8 mouse cellular contexts compared by ENCODE assay signal in genomic region chr19:4603801-4604723, GRCm38 (mm10). TPM values are rescaled to one million over a fixed set of nuclear protein-coding genes. Genes with fewer than 3 reads are reported as not detected.
A peak's percentile ranks its signal among the peaks of the same experiment; 100 is the strongest.
DNase-seq lines count a peak whose midpoint lies in the region; ATAC-seq and TF ChIP-seq lines count a peak whose summit lies in the region.

No protein-coding gene starts in this region.

- H3K4me3 ChIP-seq in hindbrain, embryonic 10.5 days, result no peak overlapping the region
- H3K4me3 ChIP-seq in hindbrain, embryonic 12.5 days, result no peak overlapping the region
- no peak overlapping the region for H3K4me3 ChIP-seq in heart, postnatal 0 days (ENCODE audit: low read depth, low read length)
- H3K4me3 ChIP-seq in limb, embryonic 12.5 days (replicated peaks), result no peak overlapping the region
- no peak overlapping the region for H3K4me3 ChIP-seq in neural tube, embryonic 11.5 days (ENCODE audit: low read depth, low read length)

- H3K27ac ChIP-seq in hindbrain, embryonic 10.5 days, result no peak overlapping the region
- no peak overlapping the region for H3K27ac ChIP-seq in hindbrain, embryonic 12.5 days
- no peak overlapping the region for H3K27ac ChIP-seq in heart, postnatal 0 days (ENCODE audit: low read depth)
- H3K27ac ChIP-seq in limb, embryonic 12.5 days, result no peak overlapping the region
- H3K27ac ChIP-seq in neural tube, embryonic 11.5 days (ENCODE audit: low read depth, low read length), result no peak overlapping the region

- H3K9ac ChIP-seq in hindbrain, embryonic 12.5 days, result no peak overlapping the region
- no peak overlapping the region for H3K9ac ChIP-seq in heart, postnatal 0 days (replicated peaks; ENCODE audit: low read depth, low read length)
- 0 out of 2 replicates have a peak overlapping the region, but pooled peaks have one; percentile 14 for H3K9ac ChIP-seq in limb, embryonic 12.5 days (replicated peaks)
- H3K9ac ChIP-seq in neural tube, embryonic 11.5 days (ENCODE audit: low read length), result no peak overlapping the region

- H3K36me3 ChIP-seq in hindbrain, embryonic 10.5 days, result no peaks in the 10 kb centered on the region
- H3K36me3 ChIP-seq in hindbrain, embryonic 12.5 days, result no peaks in the 10 kb centered on the region
- no peaks in the 10 kb centered on the region for H3K36me3 ChIP-seq in heart, postnatal 0 days (replicated peaks; ENCODE audit: control insufficient read depth, insufficient read depth, low read length)
- H3K36me3 ChIP-seq in limb, embryonic 12.5 days, result no peaks in the 10 kb centered on the region
- no peaks in the 10 kb centered on the region for H3K36me3 ChIP-seq in neural tube, embryonic 11.5 days (ENCODE audit: control insufficient read depth, insufficient read depth, low read length)

- peaks cover 5% of the 10 kb centered on the region; the same call in 1 of the 2 replicates for H3K27me3 ChIP-seq in hindbrain, embryonic 10.5 days (ENCODE audit: insufficient read depth, poor library complexity, severe bottlenecking)
- H3K27me3 ChIP-seq in hindbrain, embryonic 12.5 days, result no peaks in the 10 kb centered on the region
- no peaks in the 10 kb centered on the region for H3K27me3 ChIP-seq in heart, postnatal 0 days (ENCODE audit: control insufficient read depth, insufficient read depth, low read length)
- no peaks in the 10 kb centered on the region for H3K27me3 ChIP-seq in limb, embryonic 12.5 days
- H3K27me3 ChIP-seq in neural tube, embryonic 11.5 days (ENCODE audit: control insufficient read depth, insufficient read depth, low read length), result no peaks in the 10 kb centered on the region

- no peaks in the 10 kb centered on the region for H3K9me3 ChIP-seq in hindbrain, embryonic 10.5 days
- no peaks in the 10 kb centered on the region for H3K9me3 ChIP-seq in hindbrain, embryonic 12.5 days (replicated peaks)
- no peaks in the 10 kb centered on the region for H3K9me3 ChIP-seq in heart, postnatal 0 days (replicated peaks; ENCODE audit: control insufficient read depth, low read length)
- H3K9me3 ChIP-seq in limb, embryonic 12.5 days, result no peaks in the 10 kb centered on the region
- no peaks in the 10 kb centered on the region for H3K9me3 ChIP-seq in neural tube, embryonic 11.5 days (ENCODE audit: control insufficient read depth, low read length)

- no peak for TF ChIP-seq EP300 in heart, postnatal 0 days (IDR thresholded peaks at IDR 0.05; ENCODE audit: low read depth)

- H3K4me2 ChIP-seq in hindbrain, embryonic 12.5 days (replicated peaks), result no peak overlapping the region
- H3K4me2 ChIP-seq in heart, postnatal 0 days (ENCODE audit: low read depth, low read length), result peak overlapping the region; percentile 24; the same call in 1 of the 2 replicates
- peak overlapping the region; percentile 26; the same call in 1 of the 2 replicates for H3K4me2 ChIP-seq in limb, embryonic 12.5 days
- H3K4me2 ChIP-seq in neural tube, embryonic 11.5 days (ENCODE audit: low read depth), result no peak overlapping the region

- ATAC-seq in hindbrain, embryonic 12.5 days (ENCODE audit: low FRiP score), result no peak
- ATAC-seq in heart, postnatal 0 days (ENCODE audit: insufficient read depth, low read depth), result peak; percentile 76
- ATAC-seq in limb, embryonic 12.5 days (ENCODE audit: insufficient number of reproducible peaks, insufficient read depth, low FRiP score, low TSS enrichment, low read depth), result peak; percentile 64; the same call in 1 of the 2 replicates
- no peak for ATAC-seq in neural tube, embryonic 11.5 days (ENCODE audit: insufficient read depth, low FRiP score, low TSS enrichment)

- DNase-seq in hindbrain, embryonic 10.5 days (ENCODE audit: low spot score), result peak; percentile 47
- DNase-seq in cerebellum, adult 9-10 months, result peak; percentile 45
- peak; percentile 57 for DNase-seq in heart, postnatal 0 days (ENCODE audit: low spot score)
- DNase-seq in neural tube, embryonic 11.5 days (ENCODE audit: low spot score), result peak; percentile 56
- DNase-seq in adrenal gland, postnatal 36 days, result no peak
- no peak for DNase-seq in ovary, postnatal 14 days (ENCODE audit: low spot score)

- TF ChIP-seq CTCF in heart, postnatal 0 days (IDR thresholded peaks at IDR 0.05; ENCODE audit: low read depth), result peak; percentile 55

- 40% methylated on average over 24 of the region's 24 CpGs for WGBS in hindbrain, embryonic 10.5 days
- 41% methylated on average over 24 of the region's 24 CpGs for WGBS in hindbrain, embryonic 12.5 days
- 33% methylated on average over 24 of the region's 24 CpGs for WGBS in heart, postnatal 0 days
- 38% methylated on average over 24 of the region's 24 CpGs for WGBS in limb, embryonic 12.5 days
- WGBS in neural tube, embryonic 11.5 days, result 44% methylated on average over 24 of the region's 24 CpGs

- H3K4me1 ChIP-seq in hindbrain, embryonic 10.5 days (replicated peaks), result peaks cover 6% of the 10 kb centered on the region
- no peaks in the 10 kb centered on the region for H3K4me1 ChIP-seq in hindbrain, embryonic 12.5 days
- no peaks in the 10 kb centered on the region for H3K4me1 ChIP-seq in heart, postnatal 0 days (ENCODE audit: control insufficient read depth, insufficient read depth)
- H3K4me1 ChIP-seq in limb, embryonic 12.5 days (replicated peaks), result peaks cover 9% of the 10 kb centered on the region
- no peaks in the 10 kb centered on the region; the same call in 1 of the 2 replicates for H3K4me1 ChIP-seq in neural tube, embryonic 11.5 days (ENCODE audit: control insufficient read depth, insufficient read depth, low read length)

RNA-seq across cellular contexts. Expression of gene Lrfn4, which starts 11.4 kb away (rescaled TPM):
- 5.9 and 8.2 TPM in 2 replicates for polyA plus RNA-seq in hindbrain, embryonic 10.5 days (2016; fragmentation: Nextera tagmentation; extraction: Ambion mirVana)
- 16.3 and 17.6 TPM in 2 replicates for polyA plus RNA-seq in hindbrain, embryonic 12.5 days (2016; fragmentation: Nextera tagmentation; extraction: Ambion mirVana)
- total RNA-seq in heart, postnatal 0 days (2014; rRNA removed; ENCODE audit: low replicate concordance), result 32.2 and 45.8 TPM in 2 replicates
- polyA plus RNA-seq in heart, postnatal 0 days (2015; fragmentation: Nextera tagmentation; extraction: Ambion mirVana), result 1.7 and 1.9 TPM in 2 replicates
- 12.1 and 15.4 TPM in 2 replicates for polyA plus RNA-seq in limb, embryonic 12.5 days (2016; fragmentation: Nextera tagmentation; extraction: Ambion mirVana)
- 10.0 and 10.5 TPM in 2 replicates for polyA plus RNA-seq in neural tube, embryonic 11.5 days (2014; fragmentation: Nextera tagmentation; extraction: Ambion mirVana)
- 1 to 10 TPM; 5.5 to 6.9 TPM for total RNA-seq in adrenal gland, postnatal 36 days (2021)

RNA-seq across cellular contexts. Expression of gene Rce1, which starts 21.4 kb away (rescaled TPM):
- 80.0 and 81.4 TPM in 2 replicates for polyA plus RNA-seq in hindbrain, embryonic 10.5 days (2016; fragmentation: Nextera tagmentation; extraction: Ambion mirVana)
- polyA plus RNA-seq in hindbrain, embryonic 12.5 days (2016; fragmentation: Nextera tagmentation; extraction: Ambion mirVana), result 54.3 and 62.9 TPM in 2 replicates
- total RNA-seq in heart, postnatal 0 days (2014; rRNA removed; ENCODE audit: low replicate concordance), result 60.6 and 64.6 TPM in 2 replicates
- polyA plus RNA-seq in heart, postnatal 0 days (2015; fragmentation: Nextera tagmentation; extraction: Ambion mirVana), result 24.8 and 25.6 TPM in 2 replicates
- polyA plus RNA-seq in limb, embryonic 12.5 days (2016; fragmentation: Nextera tagmentation; extraction: Ambion mirVana), result 68.1 and 68.8 TPM in 2 replicates
- polyA plus RNA-seq in neural tube, embryonic 11.5 days (2014; fragmentation: Nextera tagmentation; extraction: Ambion mirVana), result 68.8 and 73.6 TPM in 2 replicates
- total RNA-seq in adrenal gland, postnatal 36 days (2021), result 10 to 100 TPM; 36.2 to 38.3 TPM

Comparison
In these comparisons a context has a peak if more than half of its experiments do, and no peak if none do; other contexts are left out.
1. DNase-seq: peak in hindbrain, embryonic 10.5 days (single experiment), cerebellum, adult 9-10 months (single experiment), heart, postnatal 0 days (single experiment) and neural tube, embryonic 11.5 days (single experiment); none in adrenal gland, postnatal 36 days (0 of 2) and ovary, postnatal 14 days (single experiment).
2. ATAC-seq: peak in heart, postnatal 0 days (single experiment) and limb, embryonic 12.5 days (single experiment); none in hindbrain, embryonic 12.5 days (single experiment) and neural tube, embryonic 11.5 days (single experiment).
3. H3K4me2 ChIP-seq: peak in heart, postnatal 0 days (single experiment) and limb, embryonic 12.5 days (single experiment); none in hindbrain, embryonic 12.5 days (single experiment) and neural tube, embryonic 11.5 days (single experiment).